Mouse (Mus musculus): ENCODE measurements around the gene Tap2. TPM values are rescaled to one million over a fixed set of nuclear protein-coding genes. Genes with fewer than 3 reads are reported as not detected.

The Tap2 gene
- total RNA-seq, 4 experiments from 2014 or later = 10.2 to 18.0 (median 16.3) TPM

GRCm38 (mm10) chr17:34248764-34249163 is 45.4 kb downstream of the Tap2 start:
- no peak for DNase-seq (ENCODE audit: low spot score in 2 of 2)

DNA sequence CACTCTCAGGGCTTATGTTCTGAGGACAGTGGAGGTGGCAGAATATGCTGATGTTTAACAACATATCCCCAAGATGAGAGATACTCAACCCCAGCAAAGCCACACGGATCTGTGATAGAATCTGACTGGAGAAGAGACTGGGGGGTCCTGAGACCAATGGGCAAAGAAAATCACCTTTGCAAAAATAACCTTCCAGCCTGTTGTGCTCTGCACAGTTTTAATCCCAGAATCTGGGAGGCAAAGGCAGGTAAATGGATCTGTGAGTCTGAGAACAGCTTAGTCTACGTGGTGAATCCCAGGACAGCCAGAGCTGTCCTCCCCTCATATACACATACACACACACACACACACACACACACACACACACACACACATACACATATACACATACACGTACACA is 46.0 kb downstream of the Tap2 start:
- DNase-seq (ENCODE audit: low spot score in 2 of 2) = no peak

DNA sequence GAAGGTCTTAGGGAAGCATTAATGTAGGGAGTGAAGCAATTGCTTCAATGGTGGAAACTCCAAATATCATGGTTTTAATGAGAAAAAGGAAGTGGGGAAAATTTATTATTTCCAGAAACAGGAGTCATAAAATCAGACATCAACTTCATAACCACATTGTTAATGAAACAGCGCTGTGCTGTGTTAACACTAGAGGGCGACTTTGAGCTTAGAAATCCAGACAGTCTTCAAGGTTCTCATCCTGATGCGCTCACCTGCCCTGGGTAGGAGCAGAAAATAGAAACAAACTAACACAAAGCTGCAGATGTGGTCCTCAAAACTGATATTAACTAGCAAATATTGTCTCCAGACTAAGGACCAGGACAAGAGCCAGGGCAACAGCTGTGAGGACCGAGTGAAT is 46.6 kb downstream of the Tap2 start:
- DNase-seq (ENCODE audit: low spot score in 2 of 2) = no peak

- DNase-seq (ENCODE audit: low spot score in 2 of 2) = no peak
Observed at GRCm38 (mm10) chr17:34251666-34252065, 48.3 kb downstream of the Tap2 start.

- no peak for DNase-seq (ENCODE audit: low spot score in 2 of 2)
Observed at GRCm38 (mm10) chr17:34256501-34256900, 53.2 kb downstream of the Tap2 start.

DNA sequence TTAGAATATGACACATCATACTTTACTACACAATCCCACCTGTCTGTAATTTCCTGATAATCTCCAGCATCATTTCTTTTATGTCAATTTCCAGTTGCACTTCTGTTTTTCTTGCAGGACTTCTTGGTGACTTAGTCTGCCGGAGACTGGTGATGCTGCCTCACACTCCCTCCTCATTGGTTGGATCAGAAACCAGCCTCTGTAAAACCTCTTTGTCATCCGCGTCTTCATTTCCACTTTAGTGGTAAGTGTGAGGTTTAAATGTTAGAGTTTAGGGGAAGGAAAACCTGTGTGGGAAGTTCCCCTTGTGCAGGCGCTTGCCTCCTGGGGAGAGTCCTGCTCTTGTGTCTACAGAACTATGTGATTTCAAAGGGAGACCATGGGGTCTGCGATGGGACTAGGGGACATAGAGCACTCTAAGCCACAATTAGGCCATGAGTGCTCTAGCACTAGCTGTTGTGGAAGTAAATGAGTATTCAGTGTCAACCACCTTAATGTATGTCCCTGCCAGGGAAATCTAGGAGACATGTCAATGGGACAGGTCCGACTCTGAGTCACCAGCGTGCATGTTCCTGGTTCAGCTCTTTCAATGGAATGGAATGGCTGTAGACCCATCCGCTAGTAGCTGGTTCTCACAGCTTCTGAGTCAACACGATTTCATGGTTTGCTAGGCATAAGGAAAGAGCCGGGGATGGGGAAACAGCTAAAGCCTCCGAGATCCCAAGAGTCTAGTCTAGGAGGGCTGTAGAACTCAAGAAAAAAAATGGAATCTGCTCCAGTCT is 54.5 kb downstream of the Tap2 start, which contains the start of gene H2-Ab1:
H2-Ab1 (plus strand) TSS at position 96 of the 782 bp plus-strand sequence.
- peak; percentile 58 to 91 for DNase-seq (ENCODE audit: low spot score in 2 of 2)

DNA sequence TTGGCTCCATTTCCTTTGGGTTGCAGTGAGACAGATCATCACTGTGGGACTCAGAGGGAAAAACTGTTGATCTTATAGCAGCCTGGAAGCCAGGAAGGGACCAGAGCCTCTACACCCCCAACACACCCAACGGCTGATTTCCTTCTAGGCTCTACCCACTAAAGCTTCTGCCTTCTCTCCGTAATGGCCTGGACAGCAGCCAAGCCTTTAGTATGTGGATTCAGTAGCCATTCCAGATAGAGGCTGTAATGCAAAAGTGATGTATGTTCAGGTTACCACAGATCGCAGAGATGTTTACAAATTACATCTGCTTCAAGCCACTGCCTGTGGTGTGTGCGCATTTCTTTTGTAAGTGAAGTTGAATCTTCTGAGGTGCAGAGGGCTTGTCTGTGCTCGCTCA is 57.2 kb downstream of the Tap2 start:
- DNase-seq (ENCODE audit: low spot score in 2 of 2) = no peak

DNA sequence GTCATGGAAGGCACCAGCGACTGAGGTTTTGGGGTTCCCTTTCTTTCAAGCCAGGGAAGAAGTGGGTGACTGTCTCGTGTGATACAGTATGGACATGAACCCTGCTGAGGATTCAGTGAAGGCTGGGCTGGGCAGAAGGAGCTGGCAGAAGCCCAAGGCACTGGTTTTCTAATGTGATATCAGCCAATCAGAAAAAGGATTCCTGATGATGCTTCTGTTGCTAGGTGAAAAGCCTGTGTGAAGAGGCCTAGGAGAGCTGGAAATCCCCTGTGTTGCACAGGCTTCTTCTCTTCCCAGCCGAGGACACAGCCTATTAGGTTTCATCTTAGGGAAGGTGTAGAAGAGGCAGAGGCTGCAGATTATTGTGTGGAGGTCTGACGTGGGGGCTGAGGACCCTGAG is 58.2 kb downstream of the Tap2 start:
- DNase-seq (ENCODE audit: low spot score in 2 of 2) = peak in 1 of 2 experiments; percentile 22

DNA sequence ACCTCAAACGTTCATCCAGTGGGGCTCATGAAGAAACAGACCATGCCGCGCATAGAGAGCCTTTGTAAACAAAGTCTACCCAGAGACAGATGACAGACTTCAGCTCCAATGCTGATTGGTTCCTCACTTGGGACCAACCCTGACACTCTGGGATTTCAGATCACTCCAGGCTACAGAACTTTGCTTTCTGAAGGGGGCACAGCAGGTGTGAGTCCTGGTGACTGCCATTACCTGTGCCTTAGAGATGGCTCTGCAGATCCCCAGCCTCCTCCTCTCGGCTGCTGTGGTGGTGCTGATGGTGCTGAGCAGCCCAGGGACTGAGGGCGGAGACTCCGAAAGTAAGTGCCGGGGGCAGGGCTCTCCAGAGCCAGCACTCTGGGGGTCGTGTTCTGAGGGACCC is 59.7 kb downstream of the Tap2 start:
- DNase-seq (ENCODE audit: low spot score in 2 of 2) = peak; percentile 24 to 51

DNA sequence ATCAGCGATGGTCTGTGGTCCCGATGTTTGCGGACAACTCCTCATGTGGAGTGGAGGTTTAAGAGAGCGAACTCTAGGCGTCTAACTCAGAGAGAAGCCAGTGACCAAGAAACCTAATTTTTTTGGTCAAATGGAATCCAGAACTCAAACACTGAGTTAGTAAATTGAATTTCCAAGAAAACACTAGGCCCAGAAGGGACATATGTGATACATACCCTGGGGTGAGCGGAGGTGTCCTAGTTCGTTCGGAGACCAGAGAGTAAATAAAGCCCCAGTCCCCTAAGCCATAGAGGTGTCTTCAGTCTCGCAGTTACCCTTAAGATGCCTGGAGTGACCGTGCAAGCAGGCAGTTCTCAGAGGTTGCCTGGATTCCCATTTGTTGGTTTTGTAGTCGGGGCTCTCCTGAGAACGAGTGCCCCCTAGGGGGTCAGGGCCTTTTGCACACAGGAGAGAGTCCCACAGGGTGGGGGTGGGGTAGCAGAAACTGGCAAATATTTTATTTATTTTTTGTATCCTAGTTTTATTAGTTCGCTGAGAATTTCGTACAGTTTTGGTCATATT is 60.6 kb downstream of the Tap2 start:
- no peak for DNase-seq (ENCODE audit: low spot score in 2 of 2)

- DNase-seq (ENCODE audit: low spot score in 2 of 2) = no peak
Observed at GRCm38 (mm10) chr17:34264452-34265351, 61.4 kb downstream of the Tap2 start.

Other genes with a start within 250 kb of the Tap2 start
- gene Vps52, start 247.7 kb upstream of the Tap2 start, total RNA-seq (2022) = 10 to 100 TPM; 70.6 to 79.6 (median 72.8) TPM
- 100 to 1,000 TPM; 328 to 351 (median 339) TPM for gene Rps18, start 247.5 kb upstream of the Tap2 start, total RNA-seq (2022)
- gene H2-K1, start 203.2 kb upstream of the Tap2 start, total RNA-seq (2022) = 10 to 100 TPM; 31.2 to 66.9 (median 50.2) TPM
- gene Ring1, start 178.8 kb upstream of the Tap2 start, total RNA-seq (2022) = 10 to 100 TPM; 31.4 to 43.5 (median 36.1) TPM
- gene H2-Ke6, start 175.5 kb upstream of the Tap2 start, total RNA-seq (2022) = 10 to 100 TPM; 45.6 to 50.2 (median 46.4) TPM
- gene Slc39a7, start 171.8 kb upstream of the Tap2 start, total RNA-seq (2022) = 10 to 100 TPM; 91.2 to 98.6 (median 95.0) TPM
- 10 to 100 TPM; 72.8 to 87.6 (median 78.1) TPM for gene Rxrb, start 171.7 kb upstream of the Tap2 start, total RNA-seq (2022)
- gene Col11a2, start 164.1 kb upstream of the Tap2 start, total RNA-seq (2022) = 10 to 100 TPM; 12.6 to 18.0 (median 16.8) TPM
- 1 to 10 TPM in 2 of 4 experiments, under 1 TPM in 1, not detected in 1; 0.44 to 2.2 (median 1.7) TPM for gene H2-Oa, start 111.2 kb upstream of the Tap2 start, total RNA-seq (2022)
- gene H2-DMa, start 84.0 kb upstream of the Tap2 start, total RNA-seq (2022) = 10 to 100 TPM; 20.7 to 35.3 (median 30.7) TPM
- 100 to 1,000 TPM; 181 to 210 (median 190) TPM for gene Brd2, start 80.9 kb upstream of the Tap2 start, total RNA-seq (2022)
- gene H2-DMb2, start 60.2 kb upstream of the Tap2 start, total RNA-seq (2022) = 1 to 10 TPM in 3 of 4 experiments, under 1 TPM in 1; 0.84 to 3.5 (median 2.0) TPM
- gene H2-DMb1, start 50.5 kb upstream of the Tap2 start, total RNA-seq (2022) = 1 to 10 TPM; 2.2 to 7.1 (median 3.5) TPM
- 1 to 10 TPM; 3.0 to 8.6 (median 4.6) TPM for gene Tap1, start 16.0 kb upstream of the Tap2 start, total RNA-seq (2022)
- 1 to 10 TPM; 2.6 to 3.2 (median 3.0) TPM for gene Psmb9, start 15.8 kb upstream of the Tap2 start, total RNA-seq (2022)
- gene Psmb8, start 5.8 kb upstream of the Tap2 start, total RNA-seq (2022) = 10 to 100 TPM in 1 of 4 experiments, 1 to 10 TPM in 3; 4.0 to 12.1 (median 7.1) TPM
- gene H2-Ob, start 35.4 kb downstream of the Tap2 start, total RNA-seq (2022) = 1 to 10 TPM in 2 of 4 experiments, under 1 TPM in 2; 0.54 to 1.3 (median 0.90) TPM
- 10 to 100 TPM in 2 of 4 experiments, 1 to 10 TPM in 2; 2.4 to 30.3 (median 11.7) TPM for gene H2-Ab1, start 54.2 kb downstream of the Tap2 start, total RNA-seq (2022)
- gene H2-Aa, start 84.3 kb downstream of the Tap2 start, total RNA-seq (2022) = 10 to 100 TPM in 2 of 4 experiments, 1 to 10 TPM in 2; 3.4 to 37.3 (median 13.3) TPM
- gene H2-Eb1, start 102.3 kb downstream of the Tap2 start, total RNA-seq (2022) = 10 to 100 TPM in 2 of 4 experiments, 1 to 10 TPM in 2; 2.7 to 26.0 (median 9.3) TPM
- not detected for gene H2-Eb2, start 122.1 kb downstream of the Tap2 start, total RNA-seq (2022)
- under 1 TPM; 0.49 to 0.82 (median 0.63) TPM for gene Btnl2, start 151.3 kb downstream of the Tap2 start, total RNA-seq (2022)
- gene Btnl1, start 173.6 kb downstream of the Tap2 start, total RNA-seq (2022) = not detected
- 1 to 10 TPM; 3.3 to 5.1 (median 4.3) TPM for gene BC051142, start 195.3 kb downstream of the Tap2 start, total RNA-seq (2022)